Mouse (Mus musculus) liver, adult 2 months (tissue): ENCODE results near the gene Defb22.

Experiments
- CTCF ChIP-seq: fragments of 200-500 bp; IDR thresholded peaks from 2 replicates; pipeline ENCODE4 v1.5.1; 2011; ENCODE audit warnings: low read depth, low read length, control low read depth
- POLR2A ChIP-seq: fragments of 200-500 bp; IDR thresholded peaks from 2 replicates; pipeline ENCODE4 v1.6.1; 2011; ENCODE audit warnings: low read length, control low read depth; ENCODE audit not compliant: insufficient read depth; ENCODE audit errors: extremely low read depth

GRCm38 (mm10) chr2:152517981-152518380 is 28.0 kb upstream of the Defb22 start, which contains the start of gene Defb28:
- no peak for TF ChIP-seq CTCF
- no peak for TF ChIP-seq POLR2A
